Mouse (Mus musculus) ES-E14 (cell line): Measurements from ENCODE around the gene Znhit3.

ENCODE experiments used
- HCFC1 ChIP-seq: IDR thresholded peaks from 2 replicates; pipeline ENCODE4 v1.6.1; 2012; ENCODE audit warnings: low read length, inconsistent platforms, borderline replicate concordance; ENCODE audit not compliant: insufficient read depth
- ZC3H11A ChIP-seq: IDR thresholded peaks from 2 replicates; pipeline ENCODE4 v1.6.1; 2012; ENCODE audit warnings: low read depth, mild to moderate bottlenecking, inconsistent platforms, low read length, borderline replicate concordance

DNA sequence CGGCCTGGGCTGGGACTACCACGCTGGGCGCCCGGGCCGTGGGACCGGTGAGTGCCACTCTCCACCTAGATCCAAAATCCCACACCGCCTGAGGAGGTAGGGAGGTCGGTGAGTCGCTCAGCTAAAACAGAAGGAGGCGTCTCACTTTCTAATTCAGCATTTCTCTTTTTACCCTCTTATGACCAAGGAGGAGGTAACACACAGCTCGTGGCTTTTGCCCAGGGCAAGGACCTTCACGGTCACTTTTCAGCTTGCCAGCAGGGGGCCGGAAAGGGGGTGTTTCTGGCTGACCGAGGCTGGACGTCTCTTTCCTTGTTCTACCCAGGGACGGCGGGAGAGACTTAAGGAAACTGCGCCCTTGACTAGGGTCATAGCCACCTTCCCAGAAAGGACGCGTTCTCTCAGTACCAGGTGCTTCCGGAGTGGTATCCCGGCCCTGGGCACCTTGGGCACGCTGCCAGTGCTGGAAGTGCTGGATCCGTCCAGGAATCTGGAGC is 35.7 kb downstream of the Znhit3 start:
- TF ChIP-seq ZC3H11A (no peak), HCFC1 (no peak)
